ENCODE assay signal across 8 mouse cellular contexts in the genomic region with DNA sequence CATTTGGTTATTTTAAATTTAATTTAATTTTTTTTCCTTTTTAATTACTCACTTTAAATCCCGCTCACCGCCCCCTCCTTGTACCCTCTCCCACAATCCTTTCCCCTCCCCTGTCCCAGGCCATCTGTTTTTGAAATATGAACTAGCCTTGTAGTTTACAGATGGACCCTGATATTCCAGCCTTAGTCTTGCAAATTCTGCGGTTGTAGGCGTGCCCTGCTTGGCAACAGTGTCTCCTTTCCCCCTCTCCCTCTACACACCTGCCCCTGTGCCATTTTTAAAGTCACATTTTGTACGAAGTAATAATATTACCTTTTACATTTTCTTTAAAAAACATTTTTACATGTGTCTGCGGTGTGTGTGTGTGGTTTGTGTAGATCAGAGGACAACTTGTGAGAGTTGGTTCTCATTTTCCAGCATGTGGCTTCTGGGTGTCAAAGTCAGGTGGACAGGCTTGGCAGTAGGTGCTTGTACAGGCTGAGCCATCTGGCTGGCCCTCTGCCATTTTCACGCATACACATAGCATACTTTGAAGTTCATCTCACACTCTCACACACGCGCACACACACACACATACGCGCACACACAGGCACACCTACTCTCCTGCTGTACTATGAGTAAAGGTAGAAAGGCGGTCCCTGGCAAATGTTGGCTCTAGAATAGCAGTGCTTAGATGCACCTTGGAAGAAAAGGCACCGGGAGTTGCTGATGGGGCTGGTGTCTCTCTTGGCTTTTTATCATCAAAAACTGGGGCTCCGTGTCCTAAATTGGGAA. TPM values are rescaled to one million over a fixed set of nuclear protein-coding genes. Genes with fewer than 3 reads are reported as not detected.
A peak's percentile ranks its signal among the peaks of the same experiment; 100 is the strongest.
DNase-seq lines count a peak whose midpoint lies in the region; ATAC-seq lines count a peak whose summit lies in the region.

No protein-coding gene starts in this region.

- peaks cover 30% of the 10 kb centered on the region for H3K27me3 ChIP-seq in neural tube, embryonic 13.5 days

- peak overlapping the region; percentile 79; the same call in 1 of the 2 replicates for H3K27ac ChIP-seq in neural tube, embryonic 13.5 days (replicated peaks)

- 63% methylated on average over 14 of the region's 14 CpGs for WGBS in neural tube, embryonic 13.5 days

- peak overlapping the region; percentile 80 for H3K9ac ChIP-seq in neural tube, embryonic 13.5 days

- no peak for DNase-seq in frontal cortex, postnatal 10 days (ENCODE audit: low spot score in 2 of 2)
- peak; percentile 69 to 78 for DNase-seq in right cerebral cortex, postnatal 10 days (ENCODE audit: low spot score in 2 of 2)
- no peak for DNase-seq in right cerebral cortex, postnatal 4 days
- peak; percentile 68 for DNase-seq in layer of hippocampus, adult 9-11 months
- DNase-seq in c-Kit-positive CD71-positive TER-119-positive erythroid progenitor cells, embryonic 14.5 days (ENCODE audit: low spot score): no peak
- DNase-seq in adrenal gland, postnatal 10 days: no peak

- no peaks in the 10 kb centered on the region for H3K9me3 ChIP-seq in neural tube, embryonic 13.5 days

- 0 out of 2 replicates have a peak, but pooled peaks have one; percentile 24 for ATAC-seq in frontal cortex, adult (ENCODE audit: low TSS enrichment)
- ATAC-seq in neural tube, embryonic 13.5 days (ENCODE audit: low read depth): peak; percentile 26

- H3K36me3 ChIP-seq in neural tube, embryonic 13.5 days: no peaks in the 10 kb centered on the region

- H3K4me2 ChIP-seq in neural tube, embryonic 13.5 days: peak overlapping the region; percentile 83

- peak overlapping the region; percentile 51 for H3K4me3 ChIP-seq in neural tube, embryonic 13.5 days

- peaks cover 10% of the 10 kb centered on the region for H3K4me1 ChIP-seq in neural tube, embryonic 13.5 days (replicated peaks)

RNA-seq across cellular contexts. Expression of a gene that starts 7.7 kb away (rescaled TPM):
- polyA plus RNA-seq in neural tube, embryonic 13.5 days (2015; fragmentation: Nextera tagmentation; extraction: Ambion mirVana): 1.1 and 1.4 TPM in 2 replicates
- total RNA-seq in adrenal gland, postnatal 10 days (2021): 1 to 10 TPM; 2.5 to 2.7 TPM

RNA-seq across cellular contexts. Expression of a gene that starts 18.9 kb away (rescaled TPM):
- 0.10 TPM in 1 of 2 replicates, not detected in the other for polyA plus RNA-seq in neural tube, embryonic 13.5 days (2015; fragmentation: Nextera tagmentation; extraction: Ambion mirVana)
- total RNA-seq in adrenal gland, postnatal 10 days (2021): 1 to 10 TPM in 1 of 2 experiments, under 1 TPM in 1; 0.94 to 1.1 TPM

Comparison
In these comparisons a context has a peak if more than half of its experiments do, and no peak if none do; other contexts are left out.
1. DNase-seq: peak in right cerebral cortex, postnatal 10 days (2 of 2) and layer of hippocampus, adult 9-11 months (single experiment); none in frontal cortex, postnatal 10 days (0 of 2), right cerebral cortex, postnatal 4 days (single experiment), c-Kit-positive CD71-positive TER-119-positive erythroid progenitor cells, embryonic 14.5 days (single experiment) and adrenal gland, postnatal 10 days (single experiment).